In genomic region chr5:134668495-134668894, GRCm38 (mm10) we compare ENCODE assay signal across 9 mouse cellular contexts. TPM values are rescaled to one million over a fixed set of nuclear protein-coding genes. Genes with fewer than 3 reads are reported as not detected.
DNase-seq lines count a peak whose midpoint lies in the region; ATAC-seq and TF ChIP-seq lines count a peak whose summit lies in the region.
"Had no signal": no experiment of that assay in that cellular context is flagged by ENCODE, and none has a peak within 500 bp of the region (broad histone marks: within the 10 kb centered on the region; RNA-seq: fewer than 3 reads in every experiment).

No protein-coding gene starts in this region.

- 31% methylated on average over 8 of the region's 8 CpGs for WGBS in neural tube, embryonic 15.5 days
- 28% methylated on average over 8 of the region's 8 CpGs for WGBS in forebrain, embryonic 13.5 days
- whole genome bisulfite sequencing in liver, postnatal 0 days (ENCODE audit: insufficient replicate concordance): 70% methylated on average over 8 of the region's 8 CpGs

- peak; percentile 39 to 66 for DNase-seq in cerebellum, postnatal 14 days
- DNase-seq in cerebellum, adult 9-10 months: no peak
- peak; percentile 53 for DNase-seq in neural tube, embryonic 10.5 days (ENCODE audit: extremely low spot score, low spot score)
- DNase-seq in liver, postnatal 0 days: peak; percentile 37
- no peak for DNase-seq in ovary, adult 18-20 months (ENCODE audit: low spot score)

- H3K4me3 ChIP-seq in neural tube, embryonic 15.5 days (replicated peaks): no peak overlapping the region
- H3K4me3 ChIP-seq in forebrain, embryonic 13.5 days: no peak overlapping the region
- no peak overlapping the region for H3K4me3 ChIP-seq in liver, postnatal 0 days (ENCODE audit: low read depth, low read length)
- H3K4me3 ChIP-seq: neural tube, embryonic 13.5 days had no signal

- no peaks in the 10 kb centered on the region for H3K27me3 ChIP-seq in neural tube, embryonic 15.5 days (replicated peaks)
- no peaks in the 10 kb centered on the region for H3K27me3 ChIP-seq in forebrain, embryonic 13.5 days
- no peaks in the 10 kb centered on the region for H3K27me3 ChIP-seq in liver, postnatal 0 days (ENCODE audit: insufficient read depth, low read length)
- H3K27me3 ChIP-seq: neural tube, embryonic 13.5 days had no signal

- H3K4me2 ChIP-seq in neural tube, embryonic 15.5 days: no peak overlapping the region
- no peak overlapping the region for H3K4me2 ChIP-seq in forebrain, embryonic 13.5 days
- H3K4me2 ChIP-seq in liver, postnatal 0 days (ENCODE audit: low read depth, low read length): no peak overlapping the region
- H3K4me2 ChIP-seq: neural tube, embryonic 13.5 days had no signal

- peaks cover 11% of the 10 kb centered on the region for H3K4me1 ChIP-seq in neural tube, embryonic 15.5 days
- H3K4me1 ChIP-seq in forebrain, embryonic 13.5 days: 0 out of 2 replicates have a peak, but pooled peaks cover 6% of the 10 kb centered on the region
- no peaks in the 10 kb centered on the region for H3K4me1 ChIP-seq in liver, postnatal 0 days (ENCODE audit: insufficient read depth)

- H3K9me3 ChIP-seq in neural tube, embryonic 15.5 days (replicated peaks): no peaks in the 10 kb centered on the region
- H3K9me3 ChIP-seq in forebrain, embryonic 13.5 days (replicated peaks): no peaks in the 10 kb centered on the region
- H3K9me3 ChIP-seq in liver, postnatal 0 days (ENCODE audit: low read length): no peaks in the 10 kb centered on the region
- H3K9me3 ChIP-seq: neural tube, embryonic 13.5 days had no signal

- peaks cover 90% of the 10 kb centered on the region for H3K36me3 ChIP-seq in neural tube, embryonic 15.5 days
- H3K36me3 ChIP-seq in forebrain, embryonic 13.5 days (ENCODE audit: poor library complexity, severe bottlenecking): peaks cover 85% of the 10 kb centered on the region
- H3K36me3 ChIP-seq in liver, postnatal 0 days (replicated peaks; ENCODE audit: insufficient read depth, low read length): peaks cover 2% of the 10 kb centered on the region; the same call in 1 of the 2 replicates

- H3K9ac ChIP-seq in neural tube, embryonic 15.5 days (replicated peaks): no peak overlapping the region
- H3K9ac ChIP-seq in forebrain, embryonic 13.5 days: no peak overlapping the region
- H3K9ac ChIP-seq in liver, postnatal 0 days (replicated peaks): no peak overlapping the region
- H3K9ac ChIP-seq: neural tube, embryonic 13.5 days had no signal

- no peak overlapping the region for H3K27ac ChIP-seq in neural tube, embryonic 15.5 days (replicated peaks)
- no peak overlapping the region for H3K27ac ChIP-seq in forebrain, embryonic 13.5 days
- no peak overlapping the region for H3K27ac ChIP-seq in liver, postnatal 0 days (ENCODE audit: low read depth)
- H3K27ac ChIP-seq: neural tube, embryonic 13.5 days had no signal

- peak; percentile 58 for TF ChIP-seq CTCF in liver, postnatal 0 days (IDR thresholded peaks at IDR 0.05; ENCODE audit: low read depth)

- no peak for ATAC-seq in neural tube, embryonic 15.5 days (ENCODE audit: low FRiP score)
- peak; percentile 51 for ATAC-seq in forebrain, embryonic 13.5 days
- no peak for ATAC-seq in liver, postnatal 0 days
- no peak for ATAC-seq in megakaryocyte, adult 5-6 weeks (ENCODE audit: poor library complexity, severe bottlenecking)

- TF ChIP-seq EP300 in liver, postnatal 0 days (IDR thresholded peaks at IDR 0.05; ENCODE audit: low read depth): no peak

RNA-seq across cellular contexts. Expression of gene Limk1, which starts 19.9 kb away (rescaled TPM):
- polyA plus RNA-seq in neural tube, embryonic 15.5 days (2015; fragmentation: Nextera tagmentation; extraction: Ambion mirVana): 22.7 and 27.1 TPM in 2 replicates
- polyA plus RNA-seq in forebrain, embryonic 13.5 days (2015; fragmentation: Nextera tagmentation; extraction: Ambion mirVana): 13.8 and 14.1 TPM in 2 replicates
- polyA plus RNA-seq in liver, postnatal 0 days (2015; fragmentation: Nextera tagmentation; extraction: Ambion mirVana): 0.59 and 0.73 TPM in 2 replicates
- 9.5 and 11.8 TPM in 2 replicates for total RNA-seq in megakaryocyte, adult 5-6 weeks (2015)
- total RNA-seq in megakaryocyte, adult 5-6 weeks (2017): 7.5 and 8.3 TPM in 2 replicates

RNA-seq across cellular contexts. Expression of gene Eif4h, which starts 29.2 kb away (rescaled TPM):
- polyA plus RNA-seq in neural tube, embryonic 15.5 days (2015; fragmentation: Nextera tagmentation; extraction: Ambion mirVana): 317 and 361 TPM in 2 replicates
- polyA plus RNA-seq in forebrain, embryonic 13.5 days (2015; fragmentation: Nextera tagmentation; extraction: Ambion mirVana): 402 and 441 TPM in 2 replicates
- polyA plus RNA-seq in liver, postnatal 0 days (2015; fragmentation: Nextera tagmentation; extraction: Ambion mirVana): 124 and 132 TPM in 2 replicates
- total RNA-seq in megakaryocyte, adult 5-6 weeks (2015): 160 and 176 TPM in 2 replicates
- 191 and 197 TPM in 2 replicates for total RNA-seq in megakaryocyte, adult 5-6 weeks (2017)

RNA-seq across cellular contexts. Expression of gene Lat2, which starts 53.7 kb away (rescaled TPM):
- 3.4 and 3.9 TPM in 2 replicates for polyA plus RNA-seq in neural tube, embryonic 15.5 days (2015; fragmentation: Nextera tagmentation; extraction: Ambion mirVana)
- polyA plus RNA-seq in forebrain, embryonic 13.5 days (2015; fragmentation: Nextera tagmentation; extraction: Ambion mirVana): 3.4 and 5.3 TPM in 2 replicates
- polyA plus RNA-seq in liver, postnatal 0 days (2015; fragmentation: Nextera tagmentation; extraction: Ambion mirVana): 2.4 TPM in 2 replicates
- total RNA-seq in megakaryocyte, adult 5-6 weeks (2015): 87.7 and 91.1 TPM in 2 replicates
- 109 and 115 TPM in 2 replicates for total RNA-seq in megakaryocyte, adult 5-6 weeks (2017)

Comparison
In these comparisons a context has a peak if more than half of its experiments do, and no peak if none do; other contexts are left out.
1. DNase-seq: peak in cerebellum, postnatal 14 days (2 of 2), neural tube, embryonic 10.5 days (single experiment) and liver, postnatal 0 days (single experiment); none in cerebellum, adult 9-10 months (single experiment) and ovary, adult 18-20 months (single experiment).